Mouse (Mus musculus): Measurements from ENCODE around the gene 6030468B19Rik. TPM values are rescaled to one million over a fixed set of nuclear protein-coding genes. Genes with fewer than 3 reads are reported as not detected.

Gene 6030468B19Rik
- polyA plus RNA-seq, 1 experiment = not detected

DNA sequence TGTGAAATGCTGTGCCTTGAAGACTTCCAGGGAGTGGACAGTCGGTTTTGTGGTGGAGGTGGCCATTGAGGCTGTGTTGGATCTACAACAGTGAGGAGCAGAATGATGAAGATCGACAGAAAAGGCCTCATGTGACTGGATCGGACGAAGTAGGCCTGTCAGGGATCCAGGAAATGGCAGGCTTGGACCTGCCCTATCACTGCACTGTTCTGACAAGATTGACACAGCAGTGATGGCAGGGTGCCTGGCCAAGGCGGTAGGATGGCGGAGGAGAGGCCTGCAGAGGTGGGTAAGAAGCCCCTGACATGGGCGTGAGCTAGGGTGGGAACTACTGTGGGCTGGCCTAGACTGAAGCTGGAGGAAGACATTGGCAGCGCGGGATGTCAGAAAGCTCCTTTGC lies 33.1 kb upstream of the 6030468B19Rik start:
- H3K27ac ChIP-seq (ENCODE audit: insufficient read depth, low read depth, low read length) = no peak overlapping the region
- WGBS = 92% methylated on average over 9 of the region's 9 CpGs
- no peak overlapping the region for H3K4me3 ChIP-seq (ENCODE audit: insufficient read depth, low read depth, low read length)
- TF ChIP-seq CTCF (IDR thresholded peaks at IDR 0.05; ENCODE audit: insufficient read depth, low read depth, low read length) (no peak), POLR2A (IDR thresholded peaks at IDR 0.05; ENCODE audit: insufficient read depth, low read depth, low read length) (no peak)
- peaks cover 8% of the 10 kb centered on the region for H3K4me1 ChIP-seq (ENCODE audit: control insufficient read depth, insufficient read depth, low read length)

DNA sequence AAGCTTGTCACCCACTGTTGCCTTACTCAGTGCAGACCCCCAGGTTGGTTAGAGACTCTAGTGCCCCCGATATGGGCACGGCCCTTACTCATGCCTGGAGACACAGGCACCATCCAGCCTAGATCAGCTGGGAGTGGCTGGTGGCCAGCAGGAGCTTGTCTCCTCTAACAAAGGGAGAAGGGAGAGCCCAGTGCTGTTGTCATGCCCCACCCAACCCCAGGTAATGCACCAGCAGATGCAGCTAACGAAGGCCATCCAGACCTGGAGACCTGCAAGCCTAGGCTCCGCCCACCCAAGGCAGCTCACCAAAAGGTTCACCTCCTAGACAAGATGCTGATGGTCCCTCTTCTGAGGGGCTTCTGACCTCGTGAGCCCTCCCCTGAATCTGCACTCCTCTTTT lies 32.1 kb upstream of the 6030468B19Rik start:
- no peak overlapping the region for H3K4me3 ChIP-seq (ENCODE audit: insufficient read depth, low read depth, low read length)
- peaks cover 6% of the 10 kb centered on the region for H3K4me1 ChIP-seq (ENCODE audit: control insufficient read depth, insufficient read depth, low read length)
- TF ChIP-seq CTCF (IDR thresholded peaks at IDR 0.05; ENCODE audit: insufficient read depth, low read depth, low read length) (no peak), POLR2A (IDR thresholded peaks at IDR 0.05; ENCODE audit: insufficient read depth, low read depth, low read length) (no peak)
- WGBS = 90% methylated on average over 5 of the region's 5 CpGs
- no peak overlapping the region for H3K27ac ChIP-seq (ENCODE audit: insufficient read depth, low read depth, low read length)

DNA sequence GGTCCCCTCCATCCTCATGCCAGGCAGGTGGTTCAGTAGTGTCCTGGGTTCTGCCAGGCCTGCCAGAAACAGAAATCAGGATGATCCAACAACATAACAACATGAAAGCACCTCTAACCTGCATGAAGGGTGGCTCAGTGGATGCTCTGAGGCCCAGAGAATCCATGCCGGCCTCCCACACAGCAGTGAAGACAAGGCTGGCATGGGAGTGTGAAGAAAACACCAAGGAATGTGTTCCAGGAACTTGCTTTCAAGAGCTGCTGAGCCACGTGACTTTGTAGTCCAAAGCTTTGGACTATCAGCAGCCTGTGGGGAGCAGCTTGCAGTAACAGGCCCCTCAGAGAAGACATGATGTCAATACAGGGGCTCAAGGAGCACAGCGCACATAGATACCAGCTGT lies 31.2 kb upstream of the 6030468B19Rik start:
- 78% methylated on average over 3 of the region's 3 CpGs for WGBS

DNA sequence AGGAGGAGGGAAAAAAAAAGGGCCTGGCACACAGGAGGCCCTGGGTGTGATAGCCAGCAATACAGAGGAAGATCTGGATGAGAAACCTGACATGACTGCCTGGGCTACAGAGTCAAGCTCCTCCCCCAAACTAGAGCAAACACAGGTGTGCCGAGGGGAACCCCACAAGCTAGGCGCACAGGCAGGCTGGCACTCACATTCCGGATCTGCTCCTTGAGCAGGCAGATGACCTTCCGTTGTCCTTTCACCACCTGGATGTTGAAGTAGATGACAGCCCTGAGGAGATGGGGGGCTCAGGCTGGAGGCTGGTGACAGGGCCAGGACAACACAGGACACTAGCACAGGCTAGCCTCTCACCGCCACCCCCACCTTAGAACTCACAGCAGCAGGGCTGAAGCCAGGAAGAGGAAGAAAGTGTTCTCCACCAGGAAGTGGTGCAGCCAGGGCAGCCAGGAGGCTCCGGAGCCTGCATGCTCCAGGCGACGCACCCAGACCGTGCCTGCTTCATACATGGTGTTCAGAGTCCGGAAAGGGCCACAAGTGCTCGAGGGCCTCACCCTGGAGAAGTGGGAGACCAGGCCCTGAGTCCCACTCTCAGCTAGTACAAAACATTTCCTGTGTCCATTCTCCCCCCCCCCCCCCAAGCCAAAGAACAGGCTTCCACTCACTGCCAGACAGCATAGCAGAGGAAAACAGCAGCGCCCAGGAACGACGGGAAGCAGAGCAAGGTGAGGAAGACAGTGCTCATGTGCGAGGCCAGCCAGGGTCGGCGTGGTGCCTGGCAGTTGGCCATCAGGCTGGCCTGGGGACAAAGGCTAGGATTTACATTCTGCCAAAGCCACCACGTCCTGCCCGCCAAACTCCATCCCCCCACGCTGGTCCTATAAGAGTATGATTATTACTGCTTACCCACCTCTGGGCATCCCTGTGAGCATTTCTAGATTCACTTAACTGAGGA lies 28.5 kb upstream of the 6030468B19Rik start:
- Histone ChIP-seq H3K4me1 (ENCODE audit: control insufficient read depth, insufficient read depth, low read length) (no peaks in the 10 kb centered on the region; the same call in 1 of the 2 replicates), H3K27ac (ENCODE audit: insufficient read depth, low read depth, low read length) (no peak overlapping the region), H3K4me3 (ENCODE audit: insufficient read depth, low read depth, low read length) (no peak overlapping the region)
- TF ChIP-seq POLR2A (IDR thresholded peaks at IDR 0.05; ENCODE audit: insufficient read depth, low read depth, low read length) = no peak
- TF ChIP-seq CTCF (IDR thresholded peaks at IDR 0.05; ENCODE audit: insufficient read depth, low read depth, low read length) = no peak
- 57% methylated on average over 20 of the region's 20 CpGs for WGBS

More for the DNA sequence above, 31.2 kb upstream of the 6030468B19Rik start:
- Histone ChIP-seq H3K4me1 (ENCODE audit: control insufficient read depth, insufficient read depth, low read length) (peaks cover 2% of the 10 kb centered on the region), H3K27ac (ENCODE audit: insufficient read depth, low read depth, low read length) (no peak overlapping the region), H3K4me3 (ENCODE audit: insufficient read depth, low read depth, low read length) (no peak overlapping the region)
- TF ChIP-seq POLR2A (IDR thresholded peaks at IDR 0.05; ENCODE audit: insufficient read depth, low read depth, low read length) = no peak
- no peak for TF ChIP-seq CTCF (IDR thresholded peaks at IDR 0.05; ENCODE audit: insufficient read depth, low read depth, low read length)

DNA sequence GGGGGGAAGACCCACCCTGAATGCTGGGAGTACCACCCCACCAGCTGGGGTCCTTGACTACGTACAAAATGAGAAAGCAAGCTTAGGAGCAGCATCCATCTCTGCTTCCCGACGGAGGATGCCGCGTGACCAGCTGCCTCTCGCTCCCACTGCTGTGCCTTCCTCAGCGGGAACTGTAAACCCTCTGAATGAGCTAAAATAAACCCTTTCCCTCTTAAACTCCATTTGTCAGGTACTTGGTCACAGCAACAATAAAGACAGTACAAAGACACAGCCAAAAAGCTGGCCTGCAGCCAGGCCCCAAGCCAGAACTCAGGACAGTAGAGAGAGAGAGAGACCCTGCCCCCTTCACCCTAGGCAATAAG lies 27.8 kb upstream of the 6030468B19Rik start:
- Histone ChIP-seq H3K27ac (ENCODE audit: insufficient read depth, low read depth, low read length) (no peak overlapping the region), H3K4me1 (ENCODE audit: control insufficient read depth, insufficient read depth, low read length) (no peaks in the 10 kb centered on the region; the same call in 1 of the 2 replicates), H3K4me3 (ENCODE audit: insufficient read depth, low read depth, low read length) (no peak overlapping the region)
- TF ChIP-seq CTCF (IDR thresholded peaks at IDR 0.05; ENCODE audit: insufficient read depth, low read depth, low read length) (no peak), POLR2A (IDR thresholded peaks at IDR 0.05; ENCODE audit: insufficient read depth, low read depth, low read length) (no peak)
- 38% methylated on average over 7 of the region's 7 CpGs for WGBS

DNA sequence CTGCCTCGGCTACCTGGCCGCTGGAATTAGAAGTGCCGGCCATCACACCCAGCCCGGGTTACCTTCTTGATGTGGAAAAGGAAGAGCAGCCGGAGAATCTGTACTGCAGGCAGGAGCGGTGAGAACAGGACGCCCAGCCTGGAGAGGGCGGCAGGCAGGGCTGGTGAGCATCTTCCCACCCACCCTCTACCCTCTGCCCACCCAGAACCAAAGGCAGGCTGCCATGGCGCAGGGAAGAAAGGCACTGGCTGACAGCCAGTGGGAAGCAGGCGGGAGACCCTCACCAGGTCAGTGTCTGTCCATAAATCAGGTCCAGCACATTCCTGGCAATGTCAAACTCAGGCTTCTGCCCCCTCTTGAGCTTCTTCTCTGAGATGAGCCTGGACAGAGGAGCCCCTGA lies 27.1 kb upstream of the 6030468B19Rik start:
- no peak for TF ChIP-seq CTCF (IDR thresholded peaks at IDR 0.05; ENCODE audit: insufficient read depth, low read depth, low read length)
- TF ChIP-seq POLR2A (IDR thresholded peaks at IDR 0.05; ENCODE audit: insufficient read depth, low read depth, low read length) = no peak
- Histone ChIP-seq H3K27ac (ENCODE audit: insufficient read depth, low read depth, low read length) (no peak overlapping the region), H3K4me1 (ENCODE audit: control insufficient read depth, insufficient read depth, low read length) (no peaks in the 10 kb centered on the region; the same call in 1 of the 2 replicates), H3K4me3 (ENCODE audit: insufficient read depth, low read depth, low read length) (no peak overlapping the region)
- WGBS = 86% methylated on average over 10 of the region's 10 CpGs

DNA sequence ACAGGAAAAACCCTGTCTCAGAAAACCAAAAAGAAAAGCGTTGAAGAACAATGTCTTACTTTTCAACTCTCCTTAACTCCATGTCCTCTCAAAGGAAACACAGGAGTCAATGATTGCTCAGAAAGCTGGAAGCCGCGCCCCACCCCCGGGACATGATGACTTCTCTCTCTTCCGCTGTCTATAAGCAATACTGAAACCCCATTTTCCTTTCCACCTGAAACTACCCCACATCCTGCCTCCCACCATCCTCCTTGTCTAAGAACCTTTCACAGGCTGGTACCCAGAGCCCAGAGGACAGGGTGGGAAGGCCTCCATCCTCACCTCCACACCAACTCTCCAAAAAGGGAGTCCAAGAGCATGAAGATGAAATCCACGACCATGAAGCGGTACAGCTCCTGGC lies 25.1 kb upstream of the 6030468B19Rik start:
- TF ChIP-seq POLR2A (IDR thresholded peaks at IDR 0.05; ENCODE audit: insufficient read depth, low read depth, low read length) (no peak), CTCF (IDR thresholded peaks at IDR 0.05; ENCODE audit: insufficient read depth, low read depth, low read length) (no peak)
- no peak overlapping the region for H3K27ac ChIP-seq (ENCODE audit: insufficient read depth, low read depth, low read length)
- WGBS = 94% methylated on average over 7 of the region's 7 CpGs
- H3K4me3 ChIP-seq (ENCODE audit: insufficient read depth, low read depth, low read length) = no peak overlapping the region
- H3K4me1 ChIP-seq (ENCODE audit: control insufficient read depth, insufficient read depth, low read length) = no peaks in the 10 kb centered on the region; the same call in 1 of the 2 replicates

DNA sequence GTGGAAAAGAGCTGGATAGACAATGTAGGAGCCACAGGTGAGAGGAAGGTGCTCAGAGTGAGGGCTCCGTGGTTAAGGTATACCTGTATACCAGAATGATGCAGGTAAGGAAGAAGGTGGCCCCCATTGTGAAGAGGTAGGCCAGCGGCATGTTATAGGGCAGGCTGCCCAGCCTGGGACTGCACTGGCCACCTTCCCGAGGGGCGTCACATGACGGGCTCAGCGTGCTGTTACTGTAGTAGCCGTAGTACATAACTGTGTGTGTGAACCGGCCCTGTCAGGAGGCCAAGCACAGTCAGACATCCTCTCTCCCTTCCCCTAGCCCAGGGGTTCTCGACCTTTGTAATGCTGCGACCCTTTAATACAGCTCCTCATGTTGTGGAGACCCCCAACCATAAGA lies 22.5 kb upstream of the 6030468B19Rik start:
- Histone ChIP-seq H3K4me3 (ENCODE audit: insufficient read depth, low read depth, low read length) (no peak overlapping the region), H3K4me1 (ENCODE audit: control insufficient read depth, insufficient read depth, low read length) (peaks cover 14% of the 10 kb centered on the region), H3K27ac (ENCODE audit: insufficient read depth, low read depth, low read length) (no peak overlapping the region)
- TF ChIP-seq CTCF (IDR thresholded peaks at IDR 0.05; ENCODE audit: insufficient read depth, low read depth, low read length) (no peak), POLR2A (IDR thresholded peaks at IDR 0.05; ENCODE audit: insufficient read depth, low read depth, low read length) (no peak)
- 93% methylated on average over 10 of the region's 10 CpGs for WGBS

DNA sequence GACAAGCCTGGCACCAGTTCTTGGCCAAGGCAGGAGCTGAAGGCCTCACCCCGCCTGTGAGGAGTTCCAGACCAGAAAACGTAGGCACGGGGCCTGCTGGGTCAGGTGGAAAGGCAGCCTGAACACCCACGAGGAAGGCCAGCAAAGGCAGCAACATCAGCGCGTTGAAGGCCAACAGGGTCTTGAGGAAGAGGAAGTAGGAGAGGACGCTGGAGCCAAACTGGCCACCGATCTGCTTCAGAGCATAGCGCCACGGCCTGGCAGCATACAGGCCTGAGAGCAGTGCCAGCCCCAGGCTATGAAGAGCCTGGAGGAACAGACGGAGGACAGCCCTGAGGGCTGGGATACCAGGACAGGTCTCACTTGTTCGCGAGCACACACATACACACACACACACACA lies 21.9 kb upstream of the 6030468B19Rik start:
- whole genome bisulfite sequencing = 89% methylated on average over 13 of the region's 13 CpGs
- TF ChIP-seq CTCF (IDR thresholded peaks at IDR 0.05; ENCODE audit: insufficient read depth, low read depth, low read length) = no peak
- no peak for TF ChIP-seq POLR2A (IDR thresholded peaks at IDR 0.05; ENCODE audit: insufficient read depth, low read depth, low read length)
- no peak overlapping the region for H3K27ac ChIP-seq (ENCODE audit: insufficient read depth, low read depth, low read length)
- H3K4me3 ChIP-seq (ENCODE audit: insufficient read depth, low read depth, low read length) = no peak overlapping the region
- peaks cover 20% of the 10 kb centered on the region for H3K4me1 ChIP-seq (ENCODE audit: control insufficient read depth, insufficient read depth, low read length)

Data from olfactory bulb, adult 2 months (tissue).